Mouse (Mus musculus) forebrain, embryonic 14.5 days (tissue): ENCODE measurements around the gene Tssc4. TPM values are rescaled to one million over a fixed set of nuclear protein-coding genes. Genes with fewer than 3 reads are reported as not detected.

Experiments used
- ATAC-seq: fragments of 200-750 bp; cut with Nextera tagmentation; 2 replicates; pipeline ENCODE4 v1.8.0; 2017; ENCODE audit warnings: mild to moderate bottlenecking, moderate library complexity
- DNase-seq: peaks from one replicate; pipeline ENCODE4 v3.0.0-alpha.2; 2015; ENCODE audit warnings: low spot score
- H3K27ac ChIP-seq: fragments of 300-500 bp; sonication (generic); 2 replicates; pipeline ENCODE4 v1.5.1; 2014; ENCODE audit warnings: low read depth, mild to moderate bottlenecking, control low read depth, low read length, moderate library complexity
- H3K27me3 ChIP-seq: fragments of 300-500 bp; sonication (generic); replicated peaks from 2 replicates; pipeline ENCODE4 v1.6.1; 2014; ENCODE audit warnings: low read length, control low read depth, mixed read lengths; ENCODE audit not compliant: control insufficient read depth, insufficient read depth
- H3K36me3 ChIP-seq: fragments of 300-500 bp; sonication (generic); 2 replicates; pipeline ENCODE4 v1.6.1; 2014; ENCODE audit warnings: low read length, control low read depth; ENCODE audit not compliant: control insufficient read depth, insufficient read depth
- H3K4me1 ChIP-seq: fragments of 300-500 bp; sonication (generic); 2 replicates; pipeline ENCODE4 v1.6.1; 2014; ENCODE audit warnings: antibody characterized with exemption, low read length, control low read depth; ENCODE audit not compliant: control insufficient read depth, insufficient read depth
- H3K4me2 ChIP-seq: fragments of 300-500 bp; sonication (generic); 2 replicates; pipeline ENCODE4 v1.6.1; 2014; ENCODE audit warnings: mild to moderate bottlenecking, control low read depth, low read length
- H3K4me3 ChIP-seq: fragments of 300-500 bp; sonication (generic); 2 replicates; pipeline ENCODE4 v1.5.1; 2014; ENCODE audit warnings: low read depth, low read length, control low read depth
- H3K9ac ChIP-seq: fragments of 300-500 bp; sonication (generic); 2 replicates; pipeline ENCODE4 v1.6.1; 2014; ENCODE audit warnings: mild to moderate bottlenecking, low read length, control low read depth, moderate library complexity
- H3K9me3 ChIP-seq: fragments of 300-500 bp; sonication (generic); replicated peaks from 2 replicates; pipeline ENCODE4 v1.6.1; 2016; ENCODE audit warnings: low read length, control low read depth, mixed read lengths; ENCODE audit not compliant: control insufficient read depth
- WGBS: fragments of 180-500 bp; shearing (Covaris S2); extraction: QIAGEN DNeasy Blood & Tissue Kit; methylation state at CpG from one replicate; pipeline ENCODE4 v1.1.7; 2014; 5-methylcytosine and 5-hydroxymethylcytosine counted together
- polyA plus RNA-seq: library from polyadenylated mRNA; unstranded; fragments of >200 nt; fragmentation: Nextera tagmentation; extraction: Ambion mirVana; gene quantifications from 2 replicates; pipeline ENCODE4 v1.2.1, GENCODE M21; 2014

The Tssc4 gene
- polyA plus RNA-seq, 1 experiment from 2014 or later, result 106 TPM

DNA sequence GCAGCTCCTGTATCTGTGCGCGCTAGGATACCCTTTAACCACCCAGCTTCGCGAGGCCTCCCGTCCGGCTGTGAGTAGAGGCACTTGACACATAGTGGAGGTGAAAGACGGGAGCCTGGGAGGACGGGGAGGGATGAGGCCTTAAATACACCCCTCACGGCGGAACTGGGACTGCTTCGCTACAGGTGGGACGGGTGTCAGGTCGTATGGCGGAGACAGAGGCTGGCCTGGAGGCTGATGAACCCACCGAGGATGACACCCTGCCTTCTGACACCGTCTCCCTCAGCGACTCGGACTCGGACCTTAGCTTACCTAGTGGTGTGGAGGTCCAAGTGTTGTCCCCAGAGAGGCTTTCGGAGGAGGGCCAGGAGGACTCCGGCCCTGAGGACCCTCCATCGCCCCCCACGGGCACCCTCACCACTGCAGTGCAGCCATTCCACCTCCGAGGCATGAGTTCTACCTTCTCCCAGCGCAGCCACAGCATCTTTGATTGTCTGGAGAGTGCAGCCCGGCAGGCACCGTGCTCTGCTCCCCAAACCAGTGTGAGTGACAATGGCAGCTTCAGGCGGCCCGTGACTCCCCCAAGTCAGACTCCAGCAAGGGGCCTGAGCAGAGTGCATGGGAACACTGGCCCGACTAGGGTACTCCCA, 827 bp downstream of the Tssc4 start:
- ATAC-seq (no peak), DNase-seq (no peak)
- Histone ChIP-seq H3K4me3 (peak overlapping the region; percentile 80), H3K36me3 (peaks cover 33% of the 10 kb centered on the region), H3K9ac (peak overlapping the region; percentile 91), H3K27ac (peak overlapping the region; percentile 97; the same call in 1 of the 2 replicates), H3K27me3 (no peaks in the 10 kb centered on the region), H3K4me2 (peak overlapping the region; percentile 96), H3K9me3 (no peaks in the 10 kb centered on the region), H3K4me1 (peaks cover 15% of the 10 kb centered on the region)
- WGBS, result 11% methylated on average over 30 of the region's 30 CpGs

DNA sequence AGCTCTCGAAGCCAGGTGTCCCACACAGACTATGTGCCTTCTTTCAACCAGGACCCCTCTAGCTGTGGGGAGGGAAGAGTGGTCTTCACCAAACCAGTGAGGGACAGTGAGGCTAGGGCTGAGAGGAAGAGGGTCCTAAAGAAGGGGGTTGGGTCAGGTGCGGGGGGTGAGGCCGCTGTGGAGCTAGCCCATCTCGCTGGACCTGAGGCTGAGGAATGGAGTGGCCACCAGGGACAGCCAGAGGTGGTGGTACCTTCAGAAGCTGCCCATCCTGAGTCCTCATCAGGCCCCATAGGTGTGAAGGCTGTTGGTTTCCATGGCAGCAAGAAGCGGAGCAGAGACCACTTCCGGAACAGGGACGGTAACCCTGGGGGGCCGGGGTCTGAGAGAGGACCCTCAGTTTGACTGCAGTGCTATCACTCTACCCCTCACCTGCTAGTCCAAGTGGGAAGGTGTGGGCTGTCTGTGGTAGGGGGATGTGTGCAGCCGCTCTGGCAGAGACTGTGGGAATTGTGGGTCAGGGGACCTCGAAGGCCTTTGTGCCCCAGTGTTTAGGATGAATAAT, 1.5 kb downstream of the Tssc4 start:
- peaks cover 26% of the 10 kb centered on the region for H3K36me3 ChIP-seq
- H3K9me3 ChIP-seq, result no peaks in the 10 kb centered on the region
- peak overlapping the region; percentile 91 for H3K9ac ChIP-seq
- peaks cover 15% of the 10 kb centered on the region for H3K4me1 ChIP-seq
- no peak for ATAC-seq
- peak overlapping the region; percentile 96 for H3K4me2 ChIP-seq
- 89% methylated on average over 10 of the region's 10 CpGs for WGBS
- H3K27me3 ChIP-seq, result no peaks in the 10 kb centered on the region
- DNase-seq, result no peak
- H3K4me3 ChIP-seq, result peak overlapping the region; percentile 80
- no peak overlapping the region for H3K27ac ChIP-seq

DNA sequence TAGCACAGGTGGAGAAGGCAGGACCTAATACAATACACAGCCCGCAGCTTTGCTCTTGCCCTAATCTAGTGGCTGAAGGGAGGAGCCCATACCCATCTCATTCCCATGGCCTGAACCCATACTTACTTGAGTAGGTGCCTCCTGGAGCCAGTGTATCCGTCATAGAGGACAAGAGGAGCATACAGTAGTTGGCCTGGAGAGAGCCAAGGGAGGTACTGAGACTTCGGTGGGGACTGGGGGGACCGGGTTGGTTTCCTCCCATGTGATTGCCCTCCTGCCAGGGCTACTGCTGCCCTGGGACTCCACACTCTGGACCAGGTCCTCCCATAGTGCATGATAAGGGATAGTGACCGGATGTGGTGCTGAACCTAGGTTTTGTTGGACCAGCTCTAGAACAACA, 3.6 kb downstream of the Tssc4 start:
- H3K4me1 ChIP-seq, result peaks cover 15% of the 10 kb centered on the region
- no peak overlapping the region for H3K4me2 ChIP-seq
- ATAC-seq, result no peak
- H3K4me3 ChIP-seq, result no peak overlapping the region
- 83% methylated on average over 5 of the region's 5 CpGs for WGBS
- peaks cover 6% of the 10 kb centered on the region; the same call in 1 of the 2 replicates for H3K36me3 ChIP-seq
- no peaks in the 10 kb centered on the region for H3K27me3 ChIP-seq
- H3K27ac ChIP-seq, result no peak overlapping the region
- H3K9ac ChIP-seq, result no peak overlapping the region
- H3K9me3 ChIP-seq, result no peaks in the 10 kb centered on the region
- no peak for DNase-seq

GRCm38 (mm10) chr7:143073086-143073485, 4.0 kb downstream of the Tssc4 start:
- Histone ChIP-seq H3K9ac (no peak overlapping the region), H3K4me1 (peaks cover 14% of the 10 kb centered on the region), H3K4me3 (no peak overlapping the region), H3K9me3 (no peaks in the 10 kb centered on the region), H3K27ac (no peak overlapping the region), H3K36me3 (0 out of 2 replicates have a peak, but pooled peaks cover 4% of the 10 kb centered on the region), H3K4me2 (no peak overlapping the region), H3K27me3 (no peaks in the 10 kb centered on the region)
- no peak for DNase-seq
- ATAC-seq, result no peak
- WGBS, result 64% methylated on average over 1 of the region's 1 CpGs

- H3K4me1 ChIP-seq, result peaks cover 4% of the 10 kb centered on the region
- whole genome bisulfite sequencing, result 81% methylated on average over 5 of the region's 5 CpGs
- H3K4me3 ChIP-seq, result no peak overlapping the region
- 0 out of 2 replicates have a peak, but pooled peaks cover 4% of the 10 kb centered on the region for H3K36me3 ChIP-seq
- no peaks in the 10 kb centered on the region for H3K27me3 ChIP-seq
- no peak overlapping the region for H3K4me2 ChIP-seq
- no peak overlapping the region for H3K27ac ChIP-seq
- no peak overlapping the region for H3K9ac ChIP-seq
- DNase-seq (no peak), ATAC-seq (no peak)
- no peaks in the 10 kb centered on the region for H3K9me3 ChIP-seq
These were observed 6.3 kb downstream of the Tssc4 start for GRCm38 (mm10) chr7:143075394-143075793.

- H3K27me3 ChIP-seq, result no peaks in the 10 kb centered on the region
- no peaks in the 10 kb centered on the region for H3K36me3 ChIP-seq
- no peak overlapping the region for H3K4me2 ChIP-seq
- WGBS, result 77% methylated on average over 2 of the region's 2 CpGs
- no peak overlapping the region for H3K27ac ChIP-seq
- DNase-seq, result no peak
- H3K9ac ChIP-seq, result no peak overlapping the region
- no peaks in the 10 kb centered on the region for H3K4me1 ChIP-seq
- no peak overlapping the region for H3K4me3 ChIP-seq
- no peak for ATAC-seq
- no peaks in the 10 kb centered on the region for H3K9me3 ChIP-seq
These were observed 8.3 kb downstream of the Tssc4 start for GRCm38 (mm10) chr7:143077351-143077750.

GRCm38 (mm10) chr7:143082024-143082423, 13.0 kb downstream of the Tssc4 start:
- H3K27me3 ChIP-seq, result no peaks in the 10 kb centered on the region
- no peak overlapping the region for H3K9ac ChIP-seq
- H3K4me2 ChIP-seq, result no peak overlapping the region
- H3K9me3 ChIP-seq, result no peaks in the 10 kb centered on the region
- no peaks in the 10 kb centered on the region for H3K4me1 ChIP-seq
- no peak for DNase-seq
- ATAC-seq, result no peak
- WGBS, result 75% methylated on average over 6 of the region's 6 CpGs
- H3K36me3 ChIP-seq, result no peaks in the 10 kb centered on the region
- H3K4me3 ChIP-seq, result no peak overlapping the region
- no peak overlapping the region for H3K27ac ChIP-seq

DNA sequence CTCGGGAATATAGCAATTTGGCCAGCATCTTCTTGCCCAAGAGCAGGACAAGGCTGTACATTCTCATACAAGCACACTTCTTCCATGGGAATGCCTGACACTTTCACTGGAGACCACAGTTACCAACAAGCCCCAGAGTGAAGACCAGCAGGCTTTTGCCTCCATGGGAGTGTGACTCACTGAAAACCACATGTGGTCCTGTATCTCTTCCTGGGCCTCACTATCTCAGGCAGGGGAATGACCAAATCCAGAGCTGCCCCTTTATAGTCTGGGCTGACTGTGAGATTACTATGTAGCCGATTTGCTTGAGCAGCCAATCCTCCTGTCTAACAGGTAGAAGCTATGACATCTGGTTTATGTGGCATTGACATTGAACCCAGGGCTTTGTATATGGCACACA, 14.7 kb downstream of the Tssc4 start:
- H3K4me3 ChIP-seq, result no peak overlapping the region
- no peaks in the 10 kb centered on the region for H3K36me3 ChIP-seq
- H3K4me2 ChIP-seq, result no peak overlapping the region
- no peak for DNase-seq
- no peaks in the 10 kb centered on the region for H3K27me3 ChIP-seq
- H3K9ac ChIP-seq, result no peak overlapping the region
- H3K9me3 ChIP-seq, result no peaks in the 10 kb centered on the region
- 70% methylated on average over 2 of the region's 2 CpGs for WGBS
- ATAC-seq, result no peak
- H3K27ac ChIP-seq, result no peak overlapping the region
- H3K4me1 ChIP-seq, result no peaks in the 10 kb centered on the region

GRCm38 (mm10) chr7:143086366-143086765, 17.3 kb downstream of the Tssc4 start:
- Histone ChIP-seq H3K27ac (no peak overlapping the region), H3K4me2 (no peak overlapping the region), H3K4me3 (no peak overlapping the region), H3K4me1 (no peaks in the 10 kb centered on the region), H3K9ac (no peak overlapping the region), H3K9me3 (no peaks in the 10 kb centered on the region), H3K27me3 (no peaks in the 10 kb centered on the region), H3K36me3 (no peaks in the 10 kb centered on the region)
- peak; percentile 49 for DNase-seq
- 59% methylated on average over 2 of the region's 2 CpGs for WGBS
- ATAC-seq, result no peak
